Mouse (Mus musculus): ENCODE data around the gene Ttc34. TPM values are rescaled to one million over a fixed set of nuclear protein-coding genes. Genes with fewer than 3 reads are reported as not detected.

Ttc34 gene
- total RNA-seq, 4 experiments from 2014 or later, result 2.2 to 3.3 (median 2.8) TPM

DNA sequence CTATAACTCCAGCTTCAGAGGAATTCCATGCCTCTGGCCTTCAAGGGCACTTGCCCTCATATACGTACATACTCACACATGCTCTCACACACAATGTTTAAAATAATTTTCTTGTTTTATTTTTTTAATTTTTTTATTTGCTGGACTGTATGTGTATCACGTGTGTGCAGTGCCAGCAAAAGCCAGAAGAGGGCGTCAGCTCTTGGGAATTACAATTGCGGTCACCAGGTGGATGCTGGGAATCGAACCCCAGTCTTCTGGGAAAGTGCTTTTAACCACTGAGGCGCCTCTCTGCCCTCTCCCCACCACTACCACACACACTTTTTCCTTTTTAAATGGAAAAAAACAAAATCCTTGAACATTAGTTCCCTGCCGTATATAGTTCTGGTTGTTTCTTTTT, 19.6 kb downstream of the Ttc34 start:
- DNase-seq (ENCODE audit: low spot score in 2 of 2), result peak in 1 of 2 experiments; percentile 13

DNA sequence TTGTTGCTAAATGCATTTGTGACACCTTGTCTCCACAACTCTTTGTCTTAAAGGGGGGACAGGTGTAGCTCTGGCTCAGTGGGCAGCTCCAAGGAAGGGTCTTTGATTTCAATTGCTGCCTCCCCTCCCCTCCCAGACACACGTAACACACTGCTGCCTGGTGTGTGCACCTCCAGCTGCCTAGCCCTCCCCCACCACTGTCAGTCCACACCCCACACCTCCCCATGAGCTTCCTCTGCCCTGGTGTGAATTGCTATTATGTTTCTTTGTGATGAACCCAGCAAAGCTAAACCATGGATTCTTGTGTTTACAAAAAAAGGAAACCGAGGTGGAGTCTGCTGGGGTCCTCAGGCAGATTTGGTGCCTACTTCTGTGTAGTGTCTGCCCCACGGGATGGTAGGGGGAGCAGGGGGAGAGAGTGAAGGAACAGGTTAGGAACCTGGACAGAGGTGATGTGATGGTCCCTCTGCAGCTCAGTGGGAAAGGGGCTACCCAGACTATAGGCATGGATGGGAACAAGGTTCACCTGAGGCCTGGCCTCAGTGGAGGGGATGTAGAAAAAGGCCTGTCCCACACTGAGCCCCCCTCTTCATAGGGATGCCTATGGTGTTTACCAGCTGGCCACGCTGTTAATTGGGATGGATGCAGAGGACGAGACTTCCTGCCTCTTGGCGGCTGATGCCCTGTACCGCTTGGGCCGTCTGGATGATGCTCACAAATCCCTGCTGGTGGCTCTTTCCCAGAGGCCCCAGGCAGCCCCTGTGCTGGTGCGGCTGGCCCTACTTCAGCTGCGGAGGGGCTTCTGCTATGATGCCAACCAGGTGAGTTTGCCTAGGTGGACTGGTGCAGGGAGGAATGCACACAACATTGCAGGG, 20.3 kb downstream of the Ttc34 start:
- DNase-seq (ENCODE audit: low spot score in 2 of 2), result peak in 1 of 2 experiments; percentile 3

DNA sequence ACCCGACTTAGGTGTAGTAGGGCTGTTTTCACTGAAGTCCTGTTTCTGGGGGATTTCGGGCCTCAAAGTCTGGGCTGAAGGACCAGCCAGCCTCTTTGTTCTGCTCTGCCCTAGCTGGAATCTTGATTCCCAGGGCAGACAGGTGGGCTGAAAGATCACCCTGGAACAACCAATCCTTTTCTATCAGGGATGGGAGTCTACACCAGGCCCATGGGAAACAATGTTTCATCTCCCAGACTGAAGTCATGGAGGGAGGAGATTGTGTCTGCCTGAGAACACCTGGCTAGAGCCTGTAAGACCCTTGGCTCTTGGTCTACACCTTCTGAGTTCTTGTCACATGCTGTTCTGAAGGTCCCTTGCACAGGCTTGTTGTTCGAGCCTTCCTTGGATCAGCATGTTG, 21.3 kb downstream of the Ttc34 start:
- peak in 1 of 2 experiments; percentile 1 for DNase-seq (ENCODE audit: low spot score in 2 of 2)

DNA sequence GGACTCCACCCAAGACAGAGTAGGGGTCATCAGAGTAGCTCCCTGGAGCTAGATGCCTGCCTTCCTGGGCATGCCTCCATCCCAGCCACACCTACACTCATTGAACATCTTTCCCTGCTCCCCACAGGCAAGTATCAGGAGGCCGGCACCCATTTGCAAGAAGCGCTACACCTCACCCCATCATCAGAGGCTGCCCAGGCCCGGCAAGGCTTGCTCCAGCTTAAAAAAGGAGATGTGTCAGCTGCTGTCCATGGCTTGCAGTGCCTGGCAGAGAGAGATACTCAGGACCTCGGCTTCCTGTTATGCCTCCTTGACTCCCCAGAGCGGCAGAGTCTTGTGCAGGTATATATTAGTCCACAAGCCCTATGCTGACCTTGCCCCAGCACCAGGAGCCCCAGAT, 24.7 kb downstream of the Ttc34 start:
- DNase-seq (ENCODE audit: low spot score in 2 of 2), result peak in 1 of 2 experiments; percentile 1

DNA sequence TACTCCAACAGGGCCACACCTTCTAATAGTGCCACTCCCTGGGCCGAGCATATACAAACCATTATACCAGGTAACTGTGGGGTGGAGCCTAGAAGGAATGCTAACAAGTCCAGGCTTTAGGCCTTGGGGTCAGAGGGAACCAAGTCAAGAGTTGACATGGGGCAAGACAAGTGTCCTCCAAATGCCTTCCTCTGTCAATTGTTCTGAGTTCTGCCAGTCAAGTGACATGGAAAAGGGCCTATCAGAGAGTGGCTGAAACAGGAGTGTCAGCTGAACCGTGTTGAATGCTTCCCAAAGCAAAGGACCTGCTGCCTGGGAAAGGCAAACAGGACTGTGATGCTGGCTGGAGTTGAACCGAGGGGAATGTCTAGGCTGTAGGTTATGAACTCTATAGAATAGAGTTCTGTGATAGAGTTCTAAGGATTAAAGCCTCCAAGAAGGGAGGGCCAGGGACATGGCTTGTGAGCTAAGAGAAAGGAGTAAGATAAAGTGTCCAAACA, 26.2 kb downstream of the Ttc34 start:
- DNase-seq (ENCODE audit: low spot score in 2 of 2), result peak in 1 of 2 experiments; percentile 1

DNA sequence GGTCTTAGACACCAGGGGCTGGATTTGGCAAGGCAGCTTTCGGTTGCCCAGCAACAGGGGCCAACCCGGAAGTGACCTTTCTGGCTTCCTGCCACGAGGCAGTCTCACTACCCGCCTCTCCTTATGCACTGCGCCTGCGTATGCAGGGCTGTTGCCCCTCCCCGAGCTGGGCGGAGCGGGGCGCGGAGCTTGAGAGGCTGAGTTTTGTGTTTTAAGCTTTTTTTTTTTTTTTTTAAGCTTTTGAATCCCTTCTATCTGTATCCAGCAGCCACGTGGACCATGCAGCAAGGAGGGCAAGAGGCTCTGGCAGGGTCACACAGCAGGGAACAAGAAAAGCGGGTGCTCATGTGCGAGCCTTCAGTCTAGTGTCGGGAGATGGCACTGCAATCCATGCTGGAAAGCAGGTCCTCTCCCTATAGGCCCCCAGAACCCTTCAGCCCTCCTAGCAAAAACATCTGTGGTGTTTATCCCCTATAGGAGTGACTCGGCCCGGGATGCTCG, 27.1 kb downstream of the Ttc34 start:
- DNase-seq (ENCODE audit: low spot score in 2 of 2), result peak; percentile 86

DNA sequence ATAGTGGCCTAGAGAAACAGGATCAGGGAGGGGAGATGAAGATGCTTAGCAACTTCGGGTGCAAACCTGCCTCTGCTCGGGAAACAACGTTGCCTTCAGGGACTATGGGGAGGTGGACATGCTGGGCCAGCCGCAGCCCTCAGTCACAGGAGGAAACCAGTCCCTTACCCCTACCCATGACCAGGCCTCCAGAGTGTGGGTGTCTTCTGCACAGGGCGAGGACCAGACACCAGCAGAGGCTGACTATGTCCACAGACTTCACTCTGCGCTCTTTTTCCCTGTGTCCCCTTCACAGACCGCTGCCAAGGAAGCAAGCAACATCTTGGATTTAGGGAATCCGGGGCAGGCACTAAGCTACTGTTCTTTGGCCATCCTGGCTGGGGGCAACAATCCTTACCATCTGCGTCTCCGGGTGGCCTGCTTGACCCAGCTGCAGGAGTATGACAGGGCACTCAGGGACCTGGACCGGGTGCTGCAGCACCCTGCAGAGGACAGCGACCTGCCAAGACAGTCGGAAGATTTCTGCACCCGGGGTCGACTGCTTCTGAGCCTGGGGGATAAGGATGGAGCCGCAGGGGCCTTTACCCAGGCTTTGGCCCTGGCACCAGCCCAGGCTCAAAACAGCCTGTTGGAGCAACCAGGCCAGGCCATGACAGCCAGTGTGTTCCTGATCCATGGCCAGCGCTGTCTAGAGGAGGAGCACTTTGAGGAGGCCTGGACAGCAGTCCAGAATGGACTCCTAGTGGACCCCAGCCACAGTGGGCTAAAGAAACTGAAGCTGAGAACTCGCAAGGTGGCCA, 27.9 kb downstream of the Ttc34 start:
- DNase-seq (ENCODE audit: low spot score in 2 of 2), result peak in 1 of 2 experiments; percentile 2

DNA sequence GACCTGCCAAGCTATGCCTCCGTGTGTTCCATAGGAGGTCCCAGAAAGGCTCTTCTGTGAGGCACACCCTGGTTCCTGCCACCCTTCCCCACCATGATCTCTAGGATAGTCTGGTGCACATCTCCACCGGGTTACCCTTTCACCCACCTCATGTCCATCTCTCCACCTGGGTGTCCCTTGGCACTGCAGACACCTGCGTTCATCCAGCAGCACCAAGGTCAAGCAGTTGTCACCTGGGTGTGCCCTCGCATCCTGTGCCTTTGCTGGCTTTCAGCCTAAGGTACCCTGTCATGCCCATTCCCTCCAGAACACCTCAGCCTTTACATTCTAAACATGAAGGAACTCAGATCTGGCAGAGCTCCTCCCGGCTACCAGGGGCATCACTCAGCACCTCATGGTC, 29.1 kb downstream of the Ttc34 start:
- no peak for DNase-seq (ENCODE audit: low spot score in 2 of 2)

DNA sequence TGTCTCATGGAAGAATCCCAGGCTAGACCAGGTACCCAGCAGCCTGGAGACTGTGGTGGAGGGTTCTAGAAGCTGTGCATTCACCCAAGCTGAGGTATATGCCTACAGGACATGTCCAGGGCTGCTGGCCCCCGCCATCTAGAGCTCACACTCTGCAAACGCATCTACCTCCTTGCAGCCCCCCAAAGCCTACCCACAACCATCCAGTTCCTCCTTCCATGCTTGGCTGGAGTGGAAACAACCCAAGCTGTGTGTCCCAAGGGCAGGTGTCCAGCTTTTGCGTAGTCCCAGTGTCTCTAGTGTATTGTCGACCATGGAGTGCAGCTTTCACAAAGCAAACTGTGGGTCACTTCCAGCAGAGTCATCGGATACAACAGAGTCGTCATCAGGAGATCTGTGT, 30.0 kb downstream of the Ttc34 start:
- no peak for DNase-seq (ENCODE audit: low spot score in 2 of 2)

DNA sequence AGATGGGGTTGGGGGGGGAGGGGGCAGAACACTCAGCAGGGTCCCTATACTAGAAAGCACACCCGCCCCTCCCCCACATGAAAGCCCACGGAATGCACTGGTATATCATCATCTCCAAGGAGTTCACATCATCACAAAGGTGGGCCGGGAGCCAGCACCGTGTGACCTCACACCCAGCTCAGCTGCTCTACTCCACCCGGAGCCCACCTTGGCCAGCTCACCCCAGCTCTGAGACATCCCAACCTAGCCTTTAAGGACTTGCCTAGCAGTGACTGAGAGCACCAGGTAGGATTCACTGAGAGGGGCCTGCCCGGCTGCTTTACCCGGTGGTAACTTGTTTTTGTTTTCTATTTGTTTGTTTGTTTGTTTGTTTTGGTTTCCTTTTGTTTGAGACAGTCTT, 32.2 kb downstream of the Ttc34 start, which contains the start of gene Mmel1:
Gene Mmel1, plus strand, starts transcription at position 146 of the 400 bp plus-strand sequence.
- DNase-seq (ENCODE audit: low spot score in 2 of 2), result no peak

DNA sequence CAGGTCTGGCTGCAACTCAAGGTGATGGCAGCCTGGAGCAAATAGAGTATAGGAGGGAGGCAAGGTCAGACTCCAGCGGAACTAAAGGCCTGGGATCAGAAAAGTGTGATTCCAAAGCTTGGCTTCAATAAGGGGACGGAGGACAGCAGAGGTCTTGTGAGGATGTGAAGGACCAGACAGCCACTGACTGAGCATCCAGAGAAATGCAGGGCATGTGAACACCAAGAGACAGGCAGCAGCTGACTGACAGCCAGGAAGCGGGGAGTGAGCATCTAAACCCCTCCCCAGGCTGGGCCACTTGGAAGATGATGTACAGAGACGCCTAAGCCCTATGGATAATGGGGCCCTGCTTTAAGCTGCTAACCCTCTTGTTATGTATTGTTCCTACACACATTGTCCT, 33.5 kb downstream of the Ttc34 start:
- DNase-seq (ENCODE audit: low spot score in 2 of 2), result no peak

DNA sequence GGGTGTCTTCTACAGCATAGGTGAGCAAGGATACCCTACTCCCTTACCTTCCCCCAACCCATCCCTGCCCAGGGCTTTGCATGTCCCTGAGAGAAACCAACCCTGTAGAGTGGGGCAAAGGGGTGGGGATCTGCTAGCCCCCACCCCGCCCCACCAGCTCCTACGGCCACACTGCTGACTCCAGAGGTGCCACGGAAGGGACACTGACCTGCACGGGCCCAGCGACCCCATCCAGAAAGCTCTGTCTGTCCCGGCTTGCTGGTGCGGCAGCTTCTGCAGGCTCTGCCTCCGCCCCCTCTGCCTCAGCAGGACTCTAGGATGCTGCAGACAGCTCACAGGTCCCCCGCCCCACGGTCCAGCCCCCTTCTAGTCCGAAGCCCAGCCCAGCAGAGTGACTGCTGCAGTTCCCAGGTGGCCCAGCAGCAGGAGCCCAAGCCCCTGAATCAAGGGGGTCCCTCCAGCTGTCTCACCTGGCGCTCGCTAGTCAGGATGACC, 34.5 kb downstream of the Ttc34 start:
- DNase-seq (ENCODE audit: low spot score in 2 of 2), result no peak

DNA sequence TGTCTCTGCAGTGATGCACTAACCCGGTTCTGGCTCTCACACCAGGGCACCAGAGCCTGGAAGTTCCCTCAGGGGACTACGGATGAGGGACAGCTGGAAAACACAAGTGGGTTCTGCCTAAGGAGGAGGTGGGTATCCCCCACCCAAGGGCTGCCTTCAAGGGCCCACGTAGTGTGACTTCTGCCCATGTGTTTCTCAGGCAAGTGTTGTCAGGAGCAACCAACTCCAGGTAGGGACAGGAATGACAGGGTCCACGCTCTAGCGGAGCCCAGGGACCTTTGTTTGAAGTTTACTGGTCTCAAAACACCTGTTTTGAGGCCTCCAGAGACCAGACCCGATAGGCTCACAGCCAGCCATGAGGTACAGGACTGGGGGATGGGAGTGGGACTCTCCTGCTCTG, 35.9 kb downstream of the Ttc34 start:
- DNase-seq (ENCODE audit: low spot score in 2 of 2), result no peak

DNA sequence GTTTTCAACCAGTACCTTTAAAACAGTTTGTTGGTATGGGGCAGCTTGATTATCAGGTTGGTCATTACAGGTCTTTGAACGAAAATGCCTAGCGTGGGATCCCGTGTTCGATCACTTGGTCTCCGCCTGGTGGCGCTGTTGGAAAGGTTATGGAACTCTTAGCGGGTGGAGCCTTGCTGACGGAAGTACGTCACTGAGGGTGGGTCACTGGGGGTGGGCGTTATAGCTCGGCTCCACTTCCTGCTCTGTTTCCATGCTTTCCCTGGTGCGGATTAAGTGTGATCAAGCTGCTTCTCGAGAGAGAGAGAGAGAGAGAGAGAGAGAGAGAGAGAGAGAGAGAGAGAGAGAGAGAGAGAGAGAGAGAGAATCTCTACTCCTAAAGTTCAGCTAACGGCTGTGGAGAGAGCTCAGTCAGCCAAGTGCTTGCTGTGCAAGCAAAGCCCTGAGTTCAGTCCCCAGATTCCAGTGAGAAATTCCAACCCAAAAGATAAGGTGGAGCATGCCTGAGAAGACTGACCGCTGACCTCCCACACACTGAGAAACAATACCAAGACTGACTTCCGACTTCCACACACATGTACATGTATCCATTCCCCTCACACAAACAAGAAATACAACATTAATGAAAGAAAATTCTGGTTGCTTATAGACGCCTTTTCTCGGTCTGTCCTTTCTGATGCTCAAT, 40.7 kb downstream of the Ttc34 start:
- peak; percentile 85 to 90 for DNase-seq (ENCODE audit: low spot score in 2 of 2)

DNA sequence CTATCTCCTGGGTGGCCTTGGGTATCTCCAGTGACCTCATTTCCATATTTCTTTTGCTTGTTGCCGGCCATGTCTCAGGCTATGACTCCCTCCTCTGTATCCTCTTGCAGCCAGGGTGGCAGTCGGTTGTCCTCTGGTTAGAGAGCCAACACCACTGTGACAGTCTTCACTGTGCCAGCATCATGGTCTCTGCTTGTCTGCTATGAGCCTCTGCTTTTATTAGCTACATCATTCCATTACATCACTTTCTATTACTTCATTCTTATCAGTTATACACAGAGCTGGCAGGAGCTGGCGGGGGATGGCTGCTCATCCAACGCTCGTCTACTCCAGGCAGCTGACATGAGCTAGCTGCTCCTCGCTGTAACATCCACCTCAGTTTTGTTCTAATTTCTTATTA, 43.5 kb downstream of the Ttc34 start:
- DNase-seq (ENCODE audit: low spot score in 2 of 2), result no peak

DNA sequence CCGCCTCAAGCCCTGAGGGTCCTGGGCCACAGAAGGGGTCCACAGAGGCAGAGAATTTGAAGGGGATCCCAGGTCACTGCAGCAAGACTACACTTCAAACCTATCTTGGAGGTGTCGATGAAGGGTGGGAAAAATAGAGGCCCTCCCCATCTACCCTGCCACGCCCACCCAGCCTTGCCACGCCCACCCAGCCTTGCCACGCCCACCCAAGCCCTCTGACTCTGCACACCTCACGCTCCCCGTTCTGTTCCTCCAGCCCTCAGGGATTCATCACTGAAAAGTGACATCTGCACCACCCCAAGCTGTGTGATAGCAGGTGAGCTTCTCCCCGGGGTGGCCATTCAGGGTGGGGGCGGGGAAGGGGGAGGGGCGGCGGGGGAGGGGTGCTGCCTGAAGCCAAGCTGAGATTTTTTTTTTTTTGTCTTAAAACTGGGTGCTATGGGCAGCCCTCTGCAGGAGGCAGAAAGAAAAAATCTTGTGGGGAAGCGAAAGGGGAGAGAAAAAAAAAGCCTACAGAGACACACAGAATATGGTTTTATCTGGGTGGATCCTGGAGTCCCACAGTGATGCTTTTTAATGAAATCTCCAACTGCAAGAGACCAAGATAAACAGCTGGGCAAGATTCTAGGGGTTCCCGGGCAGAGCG, 44.9 kb downstream of the Ttc34 start:
- no peak for DNase-seq (ENCODE audit: low spot score in 2 of 2)

DNA sequence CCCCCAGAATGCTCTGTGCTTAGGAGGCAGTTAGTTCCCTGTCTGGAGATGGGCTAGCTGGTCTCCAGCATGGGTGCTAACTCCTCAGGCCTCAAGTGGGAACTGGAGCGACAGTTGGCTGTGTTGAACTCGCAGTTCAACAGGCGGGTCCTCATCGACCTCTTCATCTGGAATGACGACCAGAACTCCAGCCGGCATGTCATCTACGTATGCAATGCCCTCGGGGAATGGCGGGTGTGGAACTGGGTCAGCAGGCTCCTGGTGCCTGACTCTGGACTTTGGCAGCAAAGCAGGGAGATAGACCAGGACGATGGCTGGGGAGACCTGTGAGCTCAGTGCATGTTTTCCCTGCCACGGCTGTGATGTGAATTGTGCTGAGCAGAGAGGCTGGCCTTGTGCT, 48.2 kb downstream of the Ttc34 start:
- DNase-seq (ENCODE audit: low spot score in 2 of 2), result no peak

DNA sequence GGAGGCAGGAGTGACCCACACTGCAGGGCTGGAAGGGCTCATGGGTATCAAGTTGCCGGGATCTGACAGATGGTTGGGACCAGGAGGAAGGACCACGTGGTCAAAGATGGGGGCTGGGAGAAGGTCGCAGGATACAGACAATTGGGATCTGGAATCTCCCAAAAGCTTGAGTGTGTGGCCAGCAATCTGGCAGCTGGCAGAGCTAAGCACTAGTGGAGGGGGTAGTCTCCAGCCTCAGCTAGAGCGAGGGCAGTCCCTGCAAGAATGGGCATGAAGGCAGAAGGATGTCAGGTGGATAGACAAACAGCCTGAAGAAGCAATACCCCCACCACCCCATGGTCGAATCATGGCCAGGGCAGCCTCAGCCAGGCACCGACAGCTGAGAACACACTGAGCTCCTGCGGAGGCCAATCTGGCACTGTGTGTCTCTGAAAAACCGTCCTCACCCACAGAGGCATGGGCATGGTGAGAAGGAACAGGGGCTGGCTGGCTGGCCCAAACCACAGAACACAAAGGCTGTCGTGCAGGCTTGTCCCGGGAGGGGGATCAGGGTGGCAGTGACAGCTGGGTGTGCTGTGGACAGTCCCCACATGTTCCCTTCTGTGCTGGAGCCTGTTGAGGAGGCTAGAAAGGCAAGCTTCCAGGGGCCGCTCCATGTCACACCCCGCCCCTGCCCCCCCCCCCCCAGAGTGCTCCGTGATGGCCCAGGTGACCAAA, 49.8 kb downstream of the Ttc34 start:
- no peak for DNase-seq (ENCODE audit: low spot score in 2 of 2)

DNA sequence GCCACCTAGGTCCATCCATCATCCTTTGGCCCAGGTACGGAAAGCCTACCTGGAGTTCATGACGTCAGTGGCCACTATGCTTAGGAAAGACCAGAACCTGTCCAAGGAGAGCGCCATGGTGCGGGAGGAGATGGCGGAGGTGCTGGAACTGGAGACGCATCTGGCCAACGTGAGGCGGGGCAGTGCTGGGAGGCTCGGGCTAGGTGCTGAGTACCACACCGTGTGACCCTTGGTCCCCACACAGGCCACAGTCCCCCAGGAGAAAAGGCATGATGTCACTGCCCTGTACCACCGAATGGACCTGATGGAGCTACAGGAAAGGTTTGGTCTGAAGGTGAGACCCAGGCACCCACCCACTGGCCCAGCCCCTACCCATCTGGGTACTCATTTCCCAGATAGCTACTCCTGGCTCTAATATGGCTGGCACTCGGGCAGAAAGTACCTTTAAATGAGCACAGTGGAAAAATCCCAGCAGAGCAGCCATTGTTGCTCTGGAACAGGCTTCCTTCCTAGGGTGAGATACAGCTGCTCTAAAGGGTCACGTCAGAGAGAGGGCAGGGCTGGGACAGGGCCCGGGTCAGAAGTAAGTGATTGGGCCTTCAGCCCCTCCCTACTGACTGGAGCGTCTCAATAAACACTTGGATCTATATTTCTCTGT, 50.5 kb downstream of the Ttc34 start:
- DNase-seq (ENCODE audit: low spot score in 2 of 2), result no peak

DNA sequence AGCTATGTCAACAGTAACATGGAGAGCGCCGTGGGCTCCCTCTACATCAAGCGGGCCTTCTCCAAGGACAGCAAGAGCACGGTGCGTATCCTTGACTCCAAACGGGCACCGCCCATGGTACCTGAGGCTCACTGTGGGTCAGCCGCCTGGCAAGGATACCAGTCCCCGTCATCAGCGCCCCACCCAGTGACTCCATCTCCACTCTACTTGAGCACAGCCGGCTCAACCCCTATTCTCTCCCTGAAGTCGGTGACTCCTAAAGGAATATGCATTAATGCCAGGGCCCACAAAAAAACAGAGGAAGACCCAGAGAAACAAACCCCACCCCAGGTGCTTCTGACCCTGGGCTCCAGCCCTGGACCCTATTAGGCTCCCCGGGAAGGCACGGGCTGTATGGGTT, 53.6 kb downstream of the Ttc34 start:
- no peak for DNase-seq (ENCODE audit: low spot score in 2 of 2)
